8 mouse cellular contexts compared by ENCODE assay signal in genomic region chr14:25768261-25768893, GRCm38 (mm10). TPM values are rescaled to one million over a fixed set of nuclear protein-coding genes. Genes with fewer than 3 reads are reported as not detected.
DNase-seq lines count a peak whose midpoint lies in the region; ATAC-seq and TF ChIP-seq lines count a peak whose summit lies in the region.

No protein-coding gene starts in this region.

- DNase-seq in retina, embryonic 14.5 days (ENCODE audit: low spot score): peak; percentile 39
- DNase-seq in retina, postnatal 1 day: no peak
- DNase-seq in gastrocnemius, postnatal 10 days: peak; percentile 72
- DNase-seq in hindbrain, postnatal 0 days (ENCODE audit: low spot score): peak; percentile 53
- no peak for DNase-seq in left cerebral cortex, adult 8-10 months (ENCODE audit: low spot score in 2 of 2)

- H3K9me3 ChIP-seq in hindbrain, postnatal 0 days (ENCODE audit: low read length): no peaks in the 10 kb centered on the region
- H3K9me3 ChIP-seq in liver, embryonic 16.5 days (replicated peaks; ENCODE audit: control insufficient read depth, low read length): no peaks in the 10 kb centered on the region
- H3K9me3 ChIP-seq in neural tube, embryonic 14.5 days (ENCODE audit: control insufficient read depth, low read length): no peaks in the 10 kb centered on the region

- no peak for TF ChIP-seq CTCF in bone marrow, adult 2 months (IDR thresholded peaks at IDR 0.05; ENCODE audit: control insufficient read depth, insufficient read depth, low read length)
- TF ChIP-seq CTCF in hindbrain, postnatal 0 days (IDR thresholded peaks at IDR 0.05; ENCODE audit: low read depth): no peak

- H3K27ac ChIP-seq in bone marrow, adult 2 months (ENCODE audit: control insufficient read depth, insufficient read depth, low read depth, low read length, poor library complexity): peak overlapping the region; percentile 70
- peak overlapping the region; percentile 90 for H3K27ac ChIP-seq in hindbrain, postnatal 0 days
- peak overlapping the region; percentile 67 for H3K27ac ChIP-seq in liver, embryonic 16.5 days (ENCODE audit: low read length)
- H3K27ac ChIP-seq in neural tube, embryonic 14.5 days (ENCODE audit: low read depth, low read length): peak overlapping the region; percentile 52; the same call in 1 of the 2 replicates

- peak; percentile 6 for ATAC-seq in hindbrain, postnatal 0 days
- ATAC-seq in liver, embryonic 16.5 days (ENCODE audit: low read depth): peak; percentile 17; the same call in 1 of the 2 replicates
- peak; percentile 53 for ATAC-seq in neural tube, embryonic 14.5 days (ENCODE audit: low read depth)

- no peaks in the 10 kb centered on the region for H3K36me3 ChIP-seq in hindbrain, postnatal 0 days (ENCODE audit: insufficient read depth, low read length)
- no peaks in the 10 kb centered on the region for H3K36me3 ChIP-seq in liver, embryonic 16.5 days (ENCODE audit: control insufficient read depth, insufficient read depth)
- no peaks in the 10 kb centered on the region for H3K36me3 ChIP-seq in neural tube, embryonic 14.5 days (ENCODE audit: control insufficient read depth, insufficient read depth, low read length)

- H3K4me1 ChIP-seq in bone marrow, adult 2 months (ENCODE audit: control insufficient read depth, insufficient read depth, low read length): peaks cover 2% of the 10 kb centered on the region; the same call in 1 of the 2 replicates
- peaks cover 4% of the 10 kb centered on the region; the same call in 1 of the 2 replicates for H3K4me1 ChIP-seq in hindbrain, postnatal 0 days (ENCODE audit: insufficient read depth, low read length)
- H3K4me1 ChIP-seq in liver, embryonic 16.5 days (ENCODE audit: control insufficient read depth, low read depth, low read length): peaks cover 10% of the 10 kb centered on the region
- H3K4me1 ChIP-seq in neural tube, embryonic 14.5 days (ENCODE audit: control insufficient read depth, insufficient read depth, low read length): peaks cover 9% of the 10 kb centered on the region

- WGBS in bone marrow, adult 2 months: under 1% methylated on average over 50 of the region's 50 CpGs
- WGBS in hindbrain, postnatal 0 days: under 1% methylated on average over 36 of the region's 50 CpGs
- under 1% methylated on average over 48 of the region's 50 CpGs for WGBS in liver, embryonic 16.5 days (ENCODE audit: insufficient replicate concordance)
- WGBS in neural tube, embryonic 14.5 days: under 1% methylated on average over 48 of the region's 50 CpGs

- no peak for TF ChIP-seq POLR2A in bone marrow, adult 2 months (IDR thresholded peaks at IDR 0.05; ENCODE audit: borderline replicate concordance, control insufficient read depth, low read depth, low read length)

- H3K27me3 ChIP-seq in hindbrain, postnatal 0 days (ENCODE audit: insufficient read depth, low read length): no peaks in the 10 kb centered on the region
- peaks cover 6% of the 10 kb centered on the region; the same call in 1 of the 2 replicates for H3K27me3 ChIP-seq in liver, embryonic 16.5 days (ENCODE audit: control insufficient read depth, insufficient read depth, low read depth, low read length)
- H3K27me3 ChIP-seq in neural tube, embryonic 14.5 days (ENCODE audit: control insufficient read depth, insufficient read depth, low read length): peaks cover 3% of the 10 kb centered on the region; the same call in 1 of the 2 replicates

- peak overlapping the region; percentile 98 for H3K4me2 ChIP-seq in hindbrain, postnatal 0 days (ENCODE audit: low read depth, low read length)
- H3K4me2 ChIP-seq in liver, embryonic 16.5 days (ENCODE audit: low read depth, low read length): peak overlapping the region; percentile 61
- H3K4me2 ChIP-seq in neural tube, embryonic 14.5 days (ENCODE audit: low read depth, low read length): peak overlapping the region; percentile 99

- peak overlapping the region; percentile 74 for H3K9ac ChIP-seq in hindbrain, postnatal 0 days (replicated peaks; ENCODE audit: low read length)
- H3K9ac ChIP-seq in liver, embryonic 16.5 days (ENCODE audit: low read depth, low read length): peak overlapping the region; percentile 73
- H3K9ac ChIP-seq in neural tube, embryonic 14.5 days (replicated peaks; ENCODE audit: low read depth, low read length): peak overlapping the region; percentile 67

- peak overlapping the region; percentile 77 for H3K4me3 ChIP-seq in bone marrow, adult 2 months (replicated peaks; ENCODE audit: control insufficient read depth, low read depth, low read length)
- peak overlapping the region; percentile 68 for H3K4me3 ChIP-seq in hindbrain, postnatal 0 days (ENCODE audit: low read length)
- H3K4me3 ChIP-seq in liver, embryonic 16.5 days (ENCODE audit: low read depth, low read length): peak overlapping the region; percentile 61
- peak overlapping the region; percentile 50 for H3K4me3 ChIP-seq in neural tube, embryonic 14.5 days (ENCODE audit: low read depth, low read length)

RNA-seq across cellular contexts. Expression of gene Zcchc24, which starts 0.5 kb away (rescaled TPM):
- 11.3 and 13.5 TPM in 2 replicates for polyA plus RNA-seq in bone marrow, adult 2 months (2011; ENCODE audit: insufficient read depth, insufficient read length, low replicate concordance, missing spikeins)
- 10 to 100 TPM; 65.9 to 66.6 TPM for total RNA-seq in gastrocnemius, postnatal 10 days (2021)
- total RNA-seq in hindbrain, postnatal 0 days (2014; rRNA removed): 34.4 and 39.3 TPM in 2 replicates
- polyA plus RNA-seq in hindbrain, postnatal 0 days (2015; fragmentation: Nextera tagmentation; extraction: Ambion mirVana): 19.7 and 20.4 TPM in 2 replicates
- polyA plus RNA-seq in liver, embryonic 16.5 days (2015; fragmentation: Nextera tagmentation; extraction: Ambion mirVana): 4.5 and 5.5 TPM in 2 replicates
- 11.0 and 17.5 TPM in 2 replicates for polyA plus RNA-seq in neural tube, embryonic 14.5 days (2014; fragmentation: Nextera tagmentation; extraction: Ambion mirVana)
- total RNA-seq in left cerebral cortex, adult 8-10 months (2022): 10 to 100 TPM; 51.5 to 58.0 (median 54.4) TPM

Comparison
In these comparisons a context has a peak if more than half of its experiments do, and no peak if none do; other contexts are left out.
1. DNase-seq: peak in retina, embryonic 14.5 days (single experiment), gastrocnemius, postnatal 10 days (single experiment) and hindbrain, postnatal 0 days (single experiment); none in retina, postnatal 1 day (single experiment) and left cerebral cortex, adult 8-10 months (0 of 2).
2. Peak in every context shown above with its lines, with median percentiles within 50 percentile points of each other: H3K27ac ChIP-seq, H3K4me3 ChIP-seq, ATAC-seq, H3K4me2 ChIP-seq and H3K9ac ChIP-seq.